Mouse (Mus musculus): ENCODE results near the gene Nhlrc1. TPM values are rescaled to one million over a fixed set of nuclear protein-coding genes. Genes with fewer than 3 reads are reported as not detected.

Nhlrc1 gene
- polyA plus RNA-seq, 1 experiment: 1.0 TPM

GRCm38 (mm10) chr13:47042024-47042633 is 27.5 kb upstream of the Nhlrc1 start:
- Histone ChIP-seq H3K4me1 (ENCODE audit: control insufficient read depth, insufficient read depth, low read length) (no peaks in the 10 kb centered on the region), H3K27ac (ENCODE audit: insufficient read depth, low read length) (no peak overlapping the region)

GRCm38 (mm10) chr13:47040061-47040460 is 25.4 kb upstream of the Nhlrc1 start:
- TF ChIP-seq EP300 (IDR thresholded peaks at IDR 0.05; ENCODE audit: insufficient read depth, low read depth, low read length): no peak
- no peak for TF ChIP-seq POLR2A (IDR thresholded peaks at IDR 0.05; ENCODE audit: insufficient read depth, low read length)
- no peak for TF ChIP-seq CTCF (IDR thresholded peaks at IDR 0.05; ENCODE audit: low read depth, low read length)
- Histone ChIP-seq H3K27me3 (ENCODE audit: control insufficient read depth, insufficient read depth, low read length, poor library complexity, severe bottlenecking) (no peaks in the 10 kb centered on the region), H3K36me3 (ENCODE audit: control insufficient read depth, insufficient read depth, low read length, poor library complexity, severe bottlenecking) (no peaks in the 10 kb centered on the region), H3K4me1 (ENCODE audit: control insufficient read depth, insufficient read depth, low read length) (no peaks in the 10 kb centered on the region), H3K9ac (ENCODE audit: low read depth, poor library complexity, severe bottlenecking) (no peak overlapping the region), H3K9me3 (replicated peaks; ENCODE audit: control insufficient read depth, insufficient read depth, low read length, poor library complexity, severe bottlenecking) (no peaks in the 10 kb centered on the region), H3K27ac (ENCODE audit: insufficient read depth, low read length) (no peak overlapping the region), H3K4me3 (ENCODE audit: low read depth, low read length) (no peak overlapping the region)

More at GRCm38 (mm10) chr13:47042024-47042633, 27.5 kb upstream of the Nhlrc1 start:
- H3K4me3 ChIP-seq (ENCODE audit: low read depth, low read length): no peak overlapping the region; the same call in 1 of the 2 replicates
- TF ChIP-seq CTCF (IDR thresholded peaks at IDR 0.05; ENCODE audit: low read depth, low read length) (no peak), EP300 (IDR thresholded peaks at IDR 0.05; ENCODE audit: insufficient read depth, low read depth, low read length) (no peak), POLR2A (IDR thresholded peaks at IDR 0.05; ENCODE audit: insufficient read depth, low read length) (no peak)
- no peaks in the 10 kb centered on the region for H3K9me3 ChIP-seq (replicated peaks; ENCODE audit: control insufficient read depth, insufficient read depth, low read length, poor library complexity, severe bottlenecking)
- H3K36me3 ChIP-seq (ENCODE audit: control insufficient read depth, insufficient read depth, low read length, poor library complexity, severe bottlenecking): no peaks in the 10 kb centered on the region
- peak overlapping the region; percentile 75 for H3K9ac ChIP-seq (ENCODE audit: low read depth, poor library complexity, severe bottlenecking)
- no peaks in the 10 kb centered on the region for H3K27me3 ChIP-seq (ENCODE audit: control insufficient read depth, insufficient read depth, low read length, poor library complexity, severe bottlenecking)

- no peaks in the 10 kb centered on the region for H3K4me1 ChIP-seq (ENCODE audit: control insufficient read depth, insufficient read depth, low read length)
- no peaks in the 10 kb centered on the region for H3K9me3 ChIP-seq (replicated peaks; ENCODE audit: control insufficient read depth, insufficient read depth, low read length, poor library complexity, severe bottlenecking)
- H3K27ac ChIP-seq (ENCODE audit: insufficient read depth, low read length): no peak overlapping the region
- H3K4me3 ChIP-seq (ENCODE audit: low read depth, low read length): no peak overlapping the region
- no peaks in the 10 kb centered on the region for H3K27me3 ChIP-seq (ENCODE audit: control insufficient read depth, insufficient read depth, low read length, poor library complexity, severe bottlenecking)
- no peak overlapping the region for H3K9ac ChIP-seq (ENCODE audit: low read depth, poor library complexity, severe bottlenecking)
- TF ChIP-seq CTCF (IDR thresholded peaks at IDR 0.05; ENCODE audit: low read depth, low read length): no peak
- no peak for TF ChIP-seq EP300 (IDR thresholded peaks at IDR 0.05; ENCODE audit: insufficient read depth, low read depth, low read length)
- no peak for TF ChIP-seq POLR2A (IDR thresholded peaks at IDR 0.05; ENCODE audit: insufficient read depth, low read length)
- H3K36me3 ChIP-seq (ENCODE audit: control insufficient read depth, insufficient read depth, low read length, poor library complexity, severe bottlenecking): no peaks in the 10 kb centered on the region
Observed at GRCm38 (mm10) chr13:47037946-47038345, 23.3 kb upstream of the Nhlrc1 start.

- no peak overlapping the region for H3K27ac ChIP-seq (ENCODE audit: insufficient read depth, low read length)
- no peak overlapping the region for H3K4me3 ChIP-seq (ENCODE audit: low read depth, low read length)
- no peak for TF ChIP-seq POLR2A (IDR thresholded peaks at IDR 0.05; ENCODE audit: insufficient read depth, low read length)
- H3K9me3 ChIP-seq (replicated peaks; ENCODE audit: control insufficient read depth, insufficient read depth, low read length, poor library complexity, severe bottlenecking): no peaks in the 10 kb centered on the region; the same call in 1 of the 2 replicates
- H3K9ac ChIP-seq (ENCODE audit: low read depth, poor library complexity, severe bottlenecking): no peak overlapping the region
- no peaks in the 10 kb centered on the region for H3K4me1 ChIP-seq (ENCODE audit: control insufficient read depth, insufficient read depth, low read length)
- no peaks in the 10 kb centered on the region for H3K27me3 ChIP-seq (ENCODE audit: control insufficient read depth, insufficient read depth, low read length, poor library complexity, severe bottlenecking)
- H3K36me3 ChIP-seq (ENCODE audit: control insufficient read depth, insufficient read depth, low read length, poor library complexity, severe bottlenecking): no peaks in the 10 kb centered on the region
Observed at GRCm38 (mm10) chr13:47033602-47034001, 19.0 kb upstream of the Nhlrc1 start.

GRCm38 (mm10) chr13:47030376-47031107 is 15.9 kb upstream of the Nhlrc1 start:
- no peak overlapping the region for H3K9ac ChIP-seq (ENCODE audit: low read depth, poor library complexity, severe bottlenecking)
- no peak overlapping the region for H3K4me3 ChIP-seq (ENCODE audit: low read depth, low read length)
- no peaks in the 10 kb centered on the region for H3K27me3 ChIP-seq (ENCODE audit: control insufficient read depth, insufficient read depth, low read length, poor library complexity, severe bottlenecking)
- TF ChIP-seq CTCF (IDR thresholded peaks at IDR 0.05; ENCODE audit: low read depth, low read length) (no peak), POLR2A (IDR thresholded peaks at IDR 0.05; ENCODE audit: insufficient read depth, low read length) (no peak), EP300 (IDR thresholded peaks at IDR 0.05; ENCODE audit: insufficient read depth, low read depth, low read length) (no peak)
- H3K36me3 ChIP-seq (ENCODE audit: control insufficient read depth, insufficient read depth, low read length, poor library complexity, severe bottlenecking): no peaks in the 10 kb centered on the region
- H3K9me3 ChIP-seq (replicated peaks; ENCODE audit: control insufficient read depth, insufficient read depth, low read length, poor library complexity, severe bottlenecking): no peaks in the 10 kb centered on the region; the same call in 1 of the 2 replicates
- no peaks in the 10 kb centered on the region for H3K4me1 ChIP-seq (ENCODE audit: control insufficient read depth, insufficient read depth, low read length)
- no peak overlapping the region for H3K27ac ChIP-seq (ENCODE audit: insufficient read depth, low read length)

- Histone ChIP-seq H3K27ac (ENCODE audit: insufficient read depth, low read length) (no peak overlapping the region), H3K36me3 (ENCODE audit: control insufficient read depth, insufficient read depth, low read length, poor library complexity, severe bottlenecking) (no peaks in the 10 kb centered on the region), H3K4me3 (ENCODE audit: low read depth, low read length) (no peak overlapping the region), H3K4me1 (ENCODE audit: control insufficient read depth, insufficient read depth, low read length) (no peaks in the 10 kb centered on the region), H3K9me3 (replicated peaks; ENCODE audit: control insufficient read depth, insufficient read depth, low read length, poor library complexity, severe bottlenecking) (no peaks in the 10 kb centered on the region), H3K27me3 (ENCODE audit: control insufficient read depth, insufficient read depth, low read length, poor library complexity, severe bottlenecking) (no peaks in the 10 kb centered on the region), H3K9ac (ENCODE audit: low read depth, poor library complexity, severe bottlenecking) (no peak overlapping the region)
- TF ChIP-seq CTCF (IDR thresholded peaks at IDR 0.05; ENCODE audit: low read depth, low read length): no peak
- no peak for TF ChIP-seq POLR2A (IDR thresholded peaks at IDR 0.05; ENCODE audit: insufficient read depth, low read length)
- no peak for TF ChIP-seq EP300 (IDR thresholded peaks at IDR 0.05; ENCODE audit: insufficient read depth, low read depth, low read length)
Observed at GRCm38 (mm10) chr13:47020798-47021197, 6.1 kb upstream of the Nhlrc1 start.
